Mouse (Mus musculus) cerebellum, postnatal 10 days (tissue): Measurements from ENCODE around the gene Alad.

ENCODE experiments used
- DNase-seq, 2 experiments: peaks; one replicate each; pipeline ENCODE4 v3.0.0; 2021; ENCODE audit warnings: mixed read lengths in 2 of 2

Alad gene

DNA sequence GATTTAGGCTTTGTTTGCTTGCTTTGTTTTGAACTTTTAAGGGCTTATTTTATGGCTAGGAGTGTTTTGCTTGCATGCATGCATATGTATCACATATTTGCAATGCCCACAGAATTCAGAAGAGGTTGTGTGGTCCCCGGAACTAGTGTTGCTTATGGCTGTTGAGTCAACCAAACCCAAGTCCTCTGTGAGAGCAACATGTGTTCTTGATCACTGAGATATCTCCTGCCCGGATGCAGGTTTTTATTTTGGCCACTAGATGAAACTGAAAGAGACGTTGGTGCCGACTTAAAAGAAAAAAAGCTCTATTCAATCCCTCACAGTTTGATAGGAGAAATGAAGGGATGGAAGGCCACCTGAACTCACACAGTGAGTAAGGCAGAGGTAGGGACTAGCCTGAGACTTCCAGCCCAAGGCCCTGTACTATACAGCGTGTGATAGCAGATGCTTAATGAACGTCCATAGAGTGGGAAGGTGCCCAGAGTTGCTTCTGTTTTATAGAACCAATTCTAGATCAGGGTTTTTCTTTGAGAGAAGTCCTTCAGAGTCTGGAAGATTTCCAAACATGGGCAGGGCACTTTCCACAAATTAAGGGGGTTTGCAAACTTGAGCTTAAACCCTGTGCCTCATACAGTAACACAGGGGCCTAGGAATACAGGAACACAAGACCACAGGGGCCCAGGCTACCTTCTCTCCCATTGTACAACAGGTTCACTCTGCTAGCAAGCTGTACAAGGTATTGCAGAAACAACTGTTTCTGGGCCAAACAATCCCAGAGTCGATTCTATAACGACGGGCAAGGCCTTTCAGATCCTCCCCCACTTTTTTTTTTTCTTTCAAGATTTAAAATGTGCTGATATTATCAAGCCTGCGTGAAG lies 1.9 kb downstream of the Alad start:
- no peak for DNase-seq

DNA sequence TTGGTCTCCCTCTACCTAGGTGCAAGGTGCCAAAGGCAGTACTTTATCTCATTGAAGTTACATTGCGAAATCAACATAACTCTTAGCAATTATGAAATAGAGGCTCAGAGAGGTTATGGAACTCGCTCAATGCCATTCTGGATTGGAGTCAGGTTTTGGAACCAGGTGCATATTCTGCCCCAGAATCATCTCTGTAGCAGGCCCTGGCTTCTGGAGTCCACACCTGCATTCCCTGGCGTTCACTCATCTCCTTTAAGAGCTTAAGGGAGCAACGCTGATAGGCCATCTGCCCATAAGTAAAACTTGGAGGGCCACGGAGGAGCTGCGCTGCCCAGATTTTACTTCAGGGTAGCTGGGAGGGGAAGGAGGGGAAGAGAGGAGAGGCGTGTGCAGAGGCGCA lies 2.7 kb downstream of the Alad start:
- no peak for DNase-seq

- no peak for DNase-seq
Measured at GRCm38 (mm10) chr4:62516579-62516978, 3.1 kb downstream of the Alad start.

DNA sequence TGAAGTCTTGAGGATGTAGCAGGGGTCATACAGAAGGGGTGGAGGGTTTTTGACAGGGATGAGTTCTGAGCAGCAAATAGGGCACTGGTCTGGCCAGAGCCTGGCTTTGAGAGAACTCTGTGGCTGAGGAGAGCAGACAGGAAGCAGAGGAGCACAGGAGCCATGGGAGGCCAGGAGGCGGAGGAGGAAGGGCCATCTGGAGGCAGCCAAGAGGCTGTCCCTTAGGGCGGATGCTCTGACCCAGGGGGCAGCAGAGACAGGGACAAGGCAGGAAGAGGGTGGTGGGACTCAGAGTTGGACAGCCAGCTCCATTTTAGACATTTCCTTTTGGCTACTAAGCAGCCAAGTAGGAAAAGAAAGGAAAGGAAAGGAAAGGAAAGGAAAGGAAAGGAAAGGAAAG lies 3.6 kb downstream of the Alad start:
- peak in 1 of 2 experiments; percentile 33 for DNase-seq

DNA sequence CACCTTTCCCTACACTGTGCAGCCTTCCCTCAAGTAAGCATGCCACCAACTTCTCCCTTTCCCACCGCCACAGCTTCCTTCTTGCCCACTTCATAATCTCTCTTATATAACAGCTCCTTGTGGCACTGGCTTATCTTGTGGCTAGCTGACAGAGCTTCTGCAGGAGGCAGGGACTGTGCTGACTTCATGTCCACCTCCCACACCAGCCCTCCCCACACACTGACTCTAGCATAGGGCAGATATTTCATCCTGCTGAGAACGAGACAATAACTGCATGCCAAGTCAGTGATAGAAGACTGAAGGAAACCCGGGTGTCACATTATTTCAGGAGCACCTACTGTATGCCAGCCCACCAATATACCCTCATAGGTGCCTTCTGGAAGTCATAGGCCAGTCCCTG lies 4.2 kb downstream of the Alad start:
- DNase-seq, result no peak

- no peak for DNase-seq
Measured at GRCm38 (mm10) chr4:62514995-62515394, 4.7 kb downstream of the Alad start.

GRCm38 (mm10) chr4:62513998-62514506 lies 5.7 kb downstream of the Alad start:
- DNase-seq, result no peak

GRCm38 (mm10) chr4:62509946-62510345 lies 9.8 kb downstream of the Alad start:
- DNase-seq, result peak; percentile 40 to 44

GRCm38 (mm10) chr4:62508839-62509238 lies 10.9 kb downstream of the Alad start:
- DNase-seq, result peak in 1 of 2 experiments; percentile 55

- DNase-seq, result peak; percentile 64 to 67
Measured at GRCm38 (mm10) chr4:62506798-62507197, 12.9 kb downstream of the Alad start.

DNA sequence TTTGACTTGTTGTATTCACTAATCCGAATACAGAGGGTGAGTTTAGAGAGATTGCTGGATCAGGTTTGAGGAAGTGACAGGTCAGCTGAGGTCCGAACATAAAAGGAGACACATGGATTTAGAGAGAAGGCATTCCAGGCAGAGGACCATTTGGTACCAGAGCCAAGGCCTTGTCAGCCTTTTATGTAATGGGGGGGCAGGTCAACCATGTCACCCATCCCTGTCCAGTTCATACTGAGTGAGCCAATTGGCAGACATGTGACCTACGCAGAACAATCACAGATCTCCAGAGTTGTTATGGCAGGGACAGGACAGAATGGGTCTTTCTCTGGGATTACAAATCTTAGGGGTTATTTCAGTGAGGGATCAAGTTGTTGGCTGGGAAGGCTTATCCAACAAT lies 13.7 kb downstream of the Alad start:
- DNase-seq, result no peak

DNA sequence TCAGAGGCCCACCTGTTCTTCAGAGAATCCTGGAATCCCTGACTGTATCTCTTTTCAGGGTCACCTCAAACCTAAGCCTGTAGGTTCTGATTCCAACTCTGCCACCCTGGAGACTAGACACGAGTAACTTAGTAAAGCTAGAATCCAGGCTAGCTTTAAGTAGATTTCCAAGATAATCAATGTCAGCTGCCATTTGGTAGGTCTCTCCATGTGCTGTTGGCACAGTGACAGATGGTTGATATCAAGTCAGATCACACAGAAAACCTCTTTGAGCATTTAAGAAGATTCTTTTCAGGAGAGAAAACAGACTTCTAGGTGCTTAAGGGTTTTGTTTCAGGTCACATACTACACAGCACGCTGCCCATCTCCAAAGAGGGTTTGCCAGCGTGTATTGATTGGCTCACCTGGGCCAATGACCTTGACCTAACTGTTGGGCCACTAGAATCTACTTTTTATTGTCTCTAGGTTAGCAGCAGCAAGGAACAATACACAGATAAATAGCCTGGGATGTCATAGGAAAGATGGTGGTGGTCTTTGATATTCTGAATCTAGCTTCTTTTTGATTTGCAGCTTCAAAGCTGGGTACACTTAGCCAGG lies 16.2 kb downstream of the Alad start, which contains the start of gene Hdhd3:
Gene Hdhd3, minus strand, starts transcription at position 94 of the 597 bp plus-strand sequence.
- DNase-seq, result no peak

- no peak for DNase-seq
Measured at GRCm38 (mm10) chr4:62502969-62503368, 16.7 kb downstream of the Alad start.

GRCm38 (mm10) chr4:62501964-62502732 lies 17.6 kb downstream of the Alad start:
- DNase-seq, result peak; percentile 94 to 96

DNA sequence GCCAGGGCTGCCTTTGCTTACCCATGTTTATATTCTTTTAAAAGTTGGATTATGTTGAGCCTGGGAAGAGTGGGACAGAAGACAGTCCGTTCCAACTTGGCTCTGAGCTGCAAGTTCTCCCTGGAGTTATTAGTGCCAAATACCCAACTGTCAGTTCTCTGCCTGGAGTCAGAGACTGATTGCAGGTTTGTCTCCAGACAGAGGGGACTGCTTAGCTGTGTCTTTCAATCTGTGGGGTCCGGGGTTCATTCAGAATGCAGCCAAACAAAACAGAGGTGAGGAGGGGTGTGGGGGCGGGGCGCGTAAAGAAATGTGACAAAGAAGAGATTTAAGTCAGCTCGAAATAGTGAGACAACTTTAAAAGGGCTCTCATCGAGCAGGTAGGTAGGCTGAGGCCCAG lies 18.2 kb downstream of the Alad start:
- no peak for DNase-seq

DNA sequence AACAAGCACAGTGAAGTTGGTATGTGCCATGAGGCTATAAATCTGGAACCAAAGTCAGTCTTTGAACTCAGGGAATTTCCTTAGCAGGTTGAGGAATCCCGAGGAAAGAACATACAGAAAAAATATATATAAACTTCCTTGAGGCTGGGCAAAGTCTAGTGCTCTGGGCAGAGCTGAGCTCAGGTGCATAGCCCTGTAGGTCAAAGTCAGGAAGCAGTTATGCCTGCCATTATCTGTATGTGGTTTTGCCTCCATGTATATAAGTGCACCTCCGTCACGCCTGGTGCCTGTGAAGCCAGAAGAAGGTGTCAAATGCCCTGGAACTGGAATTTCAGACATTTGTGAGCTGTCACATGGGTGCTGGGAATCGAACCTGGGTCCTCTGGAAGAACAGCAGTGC lies 18.9 kb downstream of the Alad start:
- no peak for DNase-seq

DNA sequence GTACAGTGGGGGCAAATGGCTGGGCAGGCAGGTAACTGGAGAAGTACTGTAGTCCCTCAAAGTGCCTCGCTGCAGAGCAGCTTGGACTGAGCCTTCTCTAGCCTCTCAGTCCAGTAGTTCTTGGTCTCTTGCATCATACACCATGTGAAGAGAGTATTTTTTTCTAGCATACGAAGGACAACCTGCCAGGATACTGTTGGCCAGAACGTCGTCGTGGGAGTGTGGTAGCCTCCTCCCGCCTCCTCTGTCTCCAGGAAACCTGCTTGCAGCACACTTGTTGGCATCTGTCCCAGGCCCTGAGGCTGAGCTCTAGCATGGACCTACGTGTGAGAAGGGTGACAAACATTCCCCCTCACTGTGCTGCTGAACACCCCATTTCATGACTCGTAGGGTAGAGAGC lies 22.9 kb downstream of the Alad start:
- peak; percentile 56 to 63 for DNase-seq

GRCm38 (mm10) chr4:62495946-62496345 lies 23.8 kb downstream of the Alad start:
- DNase-seq, result peak; percentile 47 to 53

GRCm38 (mm10) chr4:62494230-62494629 lies 25.5 kb downstream of the Alad start:
- DNase-seq, result no peak

DNA sequence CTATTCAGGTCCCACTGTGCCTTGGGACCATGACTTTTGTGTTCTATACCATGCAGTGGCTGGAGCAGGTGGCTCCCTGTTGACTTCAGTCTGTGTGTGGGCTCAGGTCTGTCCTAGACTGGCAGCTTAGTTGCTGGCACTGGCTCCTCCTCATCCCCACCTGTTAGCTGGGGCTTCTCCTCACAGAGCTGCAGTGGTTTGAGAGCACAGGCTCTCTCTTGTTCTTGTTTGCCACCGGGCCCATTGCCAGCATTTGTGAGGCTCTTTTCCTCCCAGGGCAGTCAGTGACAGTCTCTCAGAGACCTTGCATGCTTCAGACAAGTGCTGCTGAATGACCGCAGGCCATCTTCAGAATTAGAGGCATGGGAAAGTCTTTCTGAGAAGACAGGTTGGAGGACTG lies 27.0 kb downstream of the Alad start:
- DNase-seq, result peak in 1 of 2 experiments; percentile 53

DNA sequence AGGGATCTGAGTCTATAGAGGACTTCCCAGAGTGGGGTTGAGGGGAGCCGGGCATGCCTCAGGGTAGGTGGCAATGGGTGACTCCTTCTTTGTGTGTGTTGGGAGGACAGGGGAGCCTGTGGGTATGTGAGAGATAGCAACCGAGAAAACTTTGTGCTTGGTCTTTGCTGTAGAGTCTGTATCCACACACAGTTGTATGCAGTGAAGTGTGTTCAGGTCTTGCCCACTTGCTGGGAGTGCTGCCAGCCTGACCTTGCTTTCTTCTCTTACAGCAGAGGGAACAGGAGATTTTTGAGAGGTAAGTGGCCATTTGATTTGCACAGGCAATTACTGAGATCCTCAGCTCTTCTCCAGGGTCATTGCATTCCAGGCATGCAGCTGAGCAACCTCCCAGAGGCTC lies 31.8 kb downstream of the Alad start:
- no peak for DNase-seq

DNA sequence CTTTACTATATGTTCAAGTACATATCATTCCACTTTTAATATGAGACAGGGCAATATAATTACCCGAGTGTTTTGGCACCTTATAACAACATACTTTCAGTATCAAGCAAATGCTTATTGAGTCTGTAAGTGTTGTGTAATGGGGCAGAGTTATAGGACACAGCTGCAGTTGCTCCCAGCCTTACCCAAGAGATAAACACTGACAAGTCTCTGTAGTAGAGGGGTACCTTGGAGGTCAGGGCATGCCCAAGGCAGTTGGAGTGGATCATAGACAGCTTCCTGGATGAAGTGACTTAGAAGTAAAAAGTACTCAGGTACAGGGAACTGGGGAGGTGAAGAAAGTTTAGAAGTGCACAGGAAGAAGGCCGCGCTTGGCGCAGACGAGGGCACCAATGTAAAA lies 32.5 kb downstream of the Alad start:
- no peak for DNase-seq

- DNase-seq, result no peak
Measured at GRCm38 (mm10) chr4:62486162-62486696, 33.5 kb downstream of the Alad start.
